Mouse (Mus musculus) heart, postnatal 36 days (tissue): ENCODE data around the gene Rhbdl3. TPM values are rescaled to one million over a fixed set of nuclear protein-coding genes. Genes with fewer than 3 reads are reported as not detected.

Source experiments
- DNase-seq, 2 experiments: peaks; one replicate each; pipeline ENCODE4 v3.0.0; 2021 to 2022
- intact Hi-C: fragments of 180-260 bp; cut with DNase I; formaldehyde crosslinking; loops from one replicate; pipeline ENCODE4 v1.15.1; 2025
- total RNA-seq, 2 experiments: library from RNA; stranded (reverse); gene quantifications; 2 replicates each; pipeline ENCODE4 v1.2.3; 2021

Rhbdl3 gene
- total RNA-seq, 2 experiments from 2014 or later, result 7.2 to 7.9 TPM

DNA sequence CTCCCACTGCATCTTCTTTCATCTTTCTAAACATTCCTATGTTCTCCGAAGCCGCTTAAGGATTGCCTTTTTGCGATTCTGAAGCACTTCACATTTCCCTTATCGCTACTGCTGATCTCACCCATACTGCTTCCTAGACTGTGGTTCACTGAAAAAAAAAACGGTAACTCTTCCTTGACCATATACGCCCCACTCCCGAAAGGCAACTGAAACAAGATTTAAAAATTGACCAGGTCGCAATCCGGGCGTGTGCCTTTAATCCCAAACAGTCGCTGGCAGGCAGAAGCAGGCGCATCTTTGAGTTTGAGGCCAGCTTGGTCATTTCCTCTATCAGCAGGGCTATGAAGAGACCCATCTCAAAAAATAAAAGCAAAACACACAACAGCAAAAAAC, 81.9 kb downstream of the Rhbdl3 start:
- DNase-seq, result peak; percentile 46 to 54
- intact Hi-C loops, result loop anchor here (5.0 kb wide), 1 partner anchor 175 kb away; the partner anchor contains the start of gene Rhot1

DNA sequence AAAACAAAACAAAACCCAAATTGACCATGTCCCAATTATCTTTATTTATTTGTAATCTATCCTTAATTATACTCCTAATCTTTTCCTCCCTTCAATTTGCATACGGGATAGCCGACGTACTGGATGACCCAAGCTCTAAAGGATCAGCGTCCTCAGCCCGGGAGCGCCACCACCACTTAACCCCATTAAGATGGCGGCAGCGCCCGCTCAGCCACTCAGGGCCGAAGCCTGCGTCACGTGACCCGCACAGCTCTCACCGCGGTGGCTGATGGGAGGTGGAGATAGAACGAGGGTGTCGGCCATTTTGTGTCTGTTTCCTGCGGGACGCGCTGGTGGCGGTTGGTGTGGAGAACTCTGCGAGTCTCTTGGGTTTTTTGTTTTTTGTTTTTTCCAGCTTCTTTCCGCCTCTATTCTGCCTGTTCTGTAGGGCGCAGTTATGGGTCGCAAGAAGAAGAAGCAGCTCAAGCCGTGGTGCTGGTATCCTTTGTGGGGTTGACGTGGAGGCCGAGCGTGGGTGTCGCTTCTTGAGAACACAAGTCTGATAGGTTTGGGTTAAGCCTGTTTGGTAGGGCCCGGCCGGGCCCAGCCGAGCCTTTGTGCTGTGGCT, 82.4 kb downstream of the Rhbdl3 start, which contains the start of gene Zfp207:
Zfp207 (plus strand) TSS at position 261 of the 607 bp plus-strand sequence.
- intact Hi-C loops, result loop anchor here (5.0 kb wide), 1 partner anchor 176 kb away; the partner anchor contains the start of gene Rhot1
- DNase-seq, result peak; percentile 96 to 97

DNA sequence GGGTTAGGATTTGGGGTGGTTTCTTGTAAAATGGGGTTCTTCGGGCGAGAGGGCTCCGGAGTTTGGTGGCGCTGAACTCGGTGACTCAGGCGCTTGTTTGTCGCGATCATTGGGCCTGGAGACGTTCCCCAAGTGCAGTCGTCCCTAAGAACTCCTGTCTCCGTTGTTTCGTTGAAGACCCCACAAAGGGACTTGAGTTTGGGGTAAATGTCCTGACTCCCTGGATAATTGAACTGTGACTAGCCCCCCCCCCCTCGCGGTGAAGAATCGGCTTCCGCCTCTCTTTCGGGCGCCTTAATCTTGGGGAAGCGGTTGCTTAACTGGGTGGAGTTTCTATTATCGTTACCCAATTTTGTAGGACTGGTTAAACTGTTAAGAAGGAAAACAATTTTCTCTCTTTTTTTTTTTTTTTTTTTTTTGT, 82.9 kb downstream of the Rhbdl3 start:
- no peak for DNase-seq
- intact Hi-C loops, result loop anchor here (5.0 kb wide), 1 partner anchor 176 kb away; the partner anchor contains the start of gene Rhot1

DNA sequence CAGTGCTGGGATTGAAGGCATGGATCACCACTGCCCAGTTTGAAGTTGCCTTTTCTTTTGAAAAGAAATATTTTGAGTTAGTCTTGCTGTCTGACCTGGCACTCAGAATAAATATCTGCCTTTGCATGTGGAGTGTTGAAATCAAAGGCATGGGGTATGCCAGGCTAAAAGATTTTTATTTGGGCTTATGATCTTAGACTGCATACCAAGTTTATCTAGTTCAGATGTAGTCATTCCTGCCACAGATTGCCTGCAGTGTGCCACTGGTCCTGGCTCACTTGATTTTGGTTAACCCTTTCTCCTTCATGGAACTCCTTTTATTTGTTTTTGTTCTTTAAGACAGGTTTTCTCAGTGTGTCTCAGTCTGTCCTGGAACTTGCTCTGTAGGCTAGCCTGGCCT, 83.7 kb downstream of the Rhbdl3 start:
- no peak for DNase-seq

DNA sequence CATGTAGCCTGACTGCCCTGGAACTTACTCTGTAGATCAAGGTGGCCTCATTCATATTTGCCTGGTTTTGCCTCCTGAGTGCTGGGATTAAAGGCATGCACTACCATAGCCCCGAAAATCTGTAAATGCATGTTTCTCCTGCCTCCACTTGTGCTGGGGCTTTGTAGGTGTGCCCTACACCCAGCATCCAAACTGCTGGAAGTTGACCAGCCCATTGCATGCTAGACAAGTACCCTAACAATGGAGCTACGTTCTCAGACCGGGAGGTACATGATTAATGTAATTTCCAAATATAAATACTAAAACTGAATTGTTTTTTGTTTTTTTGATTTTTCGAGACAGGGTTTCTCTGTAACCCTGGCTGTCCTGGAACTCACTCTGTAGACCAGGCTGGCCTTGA, 84.3 kb downstream of the Rhbdl3 start:
- no peak for DNase-seq
- intact Hi-C loops, result no loop called here

More for the DNA sequence above, 83.7 kb downstream of the Rhbdl3 start:
- intact Hi-C loops, result loop anchor here (5.0 kb wide), 1 partner anchor 177 kb away; the partner anchor contains the start of gene Rhot1

DNA sequence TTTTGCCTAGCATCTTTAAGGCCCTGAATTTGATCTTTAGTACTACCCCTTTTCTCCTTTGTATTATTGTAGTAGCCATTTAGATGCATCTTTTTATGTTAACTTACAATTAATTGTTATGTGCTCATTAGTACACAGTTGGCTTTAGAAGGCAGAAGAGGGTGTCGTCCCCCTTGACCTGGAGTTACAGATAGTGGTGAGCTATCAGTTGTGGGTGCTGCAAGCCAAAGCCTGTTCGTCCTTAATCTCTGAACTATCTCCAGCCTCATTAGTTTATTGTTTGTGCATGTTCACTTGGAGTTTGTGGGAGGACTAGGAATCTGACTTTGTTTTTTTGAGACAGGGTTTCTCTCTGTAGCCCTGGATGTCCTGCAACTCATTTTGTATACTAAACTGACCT, 86.1 kb downstream of the Rhbdl3 start:
- no peak for DNase-seq
- intact Hi-C loops, result no loop called here

DNA sequence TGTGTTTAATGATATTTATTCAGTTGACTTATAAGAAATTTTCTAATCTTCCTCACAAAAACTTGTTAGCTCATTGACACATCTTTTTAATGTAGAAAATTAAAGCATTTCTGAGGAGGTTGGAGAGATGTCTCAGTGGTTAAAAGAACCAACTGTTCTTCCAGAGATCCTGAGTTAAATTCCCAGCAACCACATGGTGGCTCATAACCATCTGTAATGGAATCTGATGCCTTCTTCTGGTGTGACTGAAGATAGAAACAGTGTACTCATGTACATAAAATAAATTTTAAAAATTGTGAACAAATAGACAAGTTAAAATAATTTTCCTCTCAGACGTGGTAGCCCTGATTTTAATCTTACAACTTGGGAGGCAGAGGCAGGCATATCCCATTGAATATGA, 89.2 kb downstream of the Rhbdl3 start:
- no peak for DNase-seq
- intact Hi-C loops, result no loop called here

DNA sequence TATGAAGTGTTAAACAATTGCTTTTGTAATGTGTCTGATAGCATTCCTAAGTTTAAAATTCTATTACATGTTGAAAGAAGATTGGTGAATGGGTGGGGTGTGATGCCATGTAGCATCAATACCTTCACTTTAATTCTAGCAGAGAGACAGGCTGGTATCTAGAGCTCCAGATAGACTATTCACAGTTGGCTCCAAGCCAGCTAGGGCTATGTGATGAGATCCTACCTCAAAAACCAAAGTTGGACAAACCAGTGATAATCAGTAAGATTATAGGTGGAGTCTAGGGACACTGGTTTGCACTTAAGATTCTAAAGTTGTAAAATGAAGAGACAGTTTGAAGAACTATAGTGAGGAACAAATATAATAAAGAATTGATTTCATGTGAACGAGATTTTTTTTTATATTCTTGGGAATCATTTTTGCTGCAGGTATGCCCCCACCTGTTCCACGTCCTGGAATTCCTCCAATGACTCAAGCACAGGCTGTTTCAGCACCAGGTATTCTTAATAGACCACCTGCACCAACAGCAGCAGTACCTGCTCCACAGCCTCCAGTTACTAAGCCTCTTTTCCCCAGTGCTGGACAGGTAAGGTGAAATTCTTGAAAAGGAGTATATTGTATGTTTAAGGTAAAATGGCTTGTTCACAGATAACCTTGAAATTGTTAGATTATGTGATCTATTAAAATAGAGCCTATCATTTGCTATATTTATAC, 90.9 kb downstream of the Rhbdl3 start:
- DNase-seq, result no peak
- intact Hi-C loops, result no loop called here

DNA sequence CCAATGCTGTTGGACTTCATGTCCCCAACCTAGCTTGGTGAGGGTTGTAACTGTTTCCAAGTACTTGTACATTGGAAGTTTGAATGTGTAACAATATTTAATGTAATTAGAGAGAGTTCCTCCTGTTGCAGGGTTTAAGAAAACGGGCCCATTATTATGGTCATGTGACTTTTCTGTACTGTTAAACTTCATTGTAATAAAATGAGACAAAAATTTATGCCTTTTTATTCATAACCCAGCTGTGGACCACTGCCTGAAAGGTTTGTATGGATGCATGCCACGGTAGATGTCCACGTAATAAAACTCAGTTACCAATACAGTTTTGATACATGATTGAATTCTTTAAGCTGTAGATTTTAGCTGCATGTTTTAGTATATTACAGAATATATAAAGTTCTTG, 95.2 kb downstream of the Rhbdl3 start:
- no peak for DNase-seq
- intact Hi-C loops, result no loop called here

DNA sequence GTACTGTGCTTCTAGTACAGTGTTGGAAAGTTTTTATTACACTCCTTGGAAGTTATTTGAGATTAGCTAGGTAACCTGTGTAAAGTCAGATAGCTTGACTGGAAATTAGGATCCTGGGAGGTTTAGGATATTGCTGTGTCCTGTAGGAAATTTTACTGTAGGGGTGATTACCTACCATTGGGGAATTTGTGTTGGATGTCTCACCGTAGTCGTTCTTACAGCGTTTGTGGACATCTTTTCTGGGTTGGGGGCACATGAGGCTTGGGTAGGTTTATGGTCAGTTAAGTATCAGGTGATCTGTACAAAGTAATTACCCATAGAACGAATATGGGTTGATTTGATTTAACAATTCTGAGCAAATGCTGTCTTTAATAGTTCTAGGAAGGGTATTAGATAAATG, 95.9 kb downstream of the Rhbdl3 start:
- DNase-seq, result no peak
- intact Hi-C loops, result no loop called here

Other genes starting within 250 kb of the Rhbdl3 start
- gene Crlf3, start 219.9 kb upstream of the Rhbdl3 start, total RNA-seq, result 10 to 100 TPM; 15.5 to 15.6 TPM
- 1 to 10 TPM in 1 of 2 experiments, under 1 TPM in 1; 0.81 to 1.0 TPM for gene Atad5, start 211.5 kb upstream of the Rhbdl3 start, total RNA-seq
- gene Tefm, start 158.7 kb upstream of the Rhbdl3 start, total RNA-seq, result 10 to 100 TPM; 26.4 to 27.8 TPM
- gene Adap2, start 146.8 kb upstream of the Rhbdl3 start, total RNA-seq, result 10 to 100 TPM; 11.6 to 16.6 TPM
- gene Rnf135, start 117.1 kb upstream of the Rhbdl3 start, total RNA-seq, result 1 to 10 TPM; 5.3 to 5.8 TPM
- 10 to 100 TPM; 62.5 to 63.0 TPM for gene Rhot1, start 91.9 kb upstream of the Rhbdl3 start, total RNA-seq
- gene 5730455P16Rik, start 77.1 kb downstream of the Rhbdl3 start, total RNA-seq, result 10 to 100 TPM; 22.0 to 22.8 TPM
- gene Zfp207, start 82.4 kb downstream of the Rhbdl3 start, total RNA-seq, result 10 to 100 TPM; 64.0 to 74.5 TPM
- 100 to 1,000 TPM; 114 to 128 TPM for gene Psmd11, start 127.7 kb downstream of the Rhbdl3 start, total RNA-seq
- 1 to 10 TPM; 1.2 to 1.5 TPM for gene Cdk5r1, start 176.1 kb downstream of the Rhbdl3 start, total RNA-seq